Mouse (Mus musculus) brain, embryonic 14.5 days (tissue): ENCODE measurements around the gene Fntb.
"Not testable (repeated sequence)": the region's sequence is repeated elsewhere in the genome, so short reads cannot be mapped to it uniquely, and the experiment has no call there.

Experiments used
- CTCF ChIP-seq: fragments of 200-500 bp; IDR thresholded peaks from 2 replicates; pipeline ENCODE4 v1.5.1; 2012; ENCODE audit warnings: inconsistent platforms, mild to moderate bottlenecking, moderate library complexity, borderline replicate concordance; ENCODE audit not compliant: insufficient read depth, insufficient read length; ENCODE audit errors: extremely low read depth
- POLR2A ChIP-seq: fragments of 200-500 bp; IDR thresholded peaks from 2 replicates; pipeline ENCODE4 v1.6.1; 2012; ENCODE audit warnings: mild to moderate bottlenecking, inconsistent platforms, borderline replicate concordance; ENCODE audit not compliant: poor library complexity, insufficient read depth, insufficient read length, severe bottlenecking; ENCODE audit errors: extremely low read depth

DNA sequence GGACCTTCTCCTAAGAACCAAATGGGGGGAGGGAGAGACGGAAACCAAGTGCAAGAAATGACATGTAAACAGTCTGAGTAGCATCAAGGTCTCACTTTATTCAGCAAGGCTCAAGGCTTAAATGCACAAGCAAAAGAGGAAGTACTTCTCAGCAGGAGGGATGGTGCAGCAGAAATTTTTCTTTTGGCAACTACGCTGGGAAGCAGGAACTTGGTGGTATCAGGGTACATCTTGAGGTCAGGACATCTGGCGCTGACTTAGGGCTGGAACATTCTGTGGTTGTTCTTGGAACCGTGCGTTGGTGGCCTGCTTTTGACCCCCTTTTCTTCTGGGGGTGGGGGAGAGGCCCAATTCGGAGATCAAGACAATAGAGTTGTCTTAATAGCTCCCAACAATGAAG is 93.4 kb downstream of the Fntb start:
- not testable (repeated sequence) for TF ChIP-seq CTCF, POLR2A
